Mouse (Mus musculus): ENCODE results near the gene Mrpl37. TPM values are rescaled to one million over a fixed set of nuclear protein-coding genes. Genes with fewer than 3 reads are reported as not detected.

Gene Mrpl37
- polyA plus RNA-seq, 1 experiment = 4.3 TPM

DNA sequence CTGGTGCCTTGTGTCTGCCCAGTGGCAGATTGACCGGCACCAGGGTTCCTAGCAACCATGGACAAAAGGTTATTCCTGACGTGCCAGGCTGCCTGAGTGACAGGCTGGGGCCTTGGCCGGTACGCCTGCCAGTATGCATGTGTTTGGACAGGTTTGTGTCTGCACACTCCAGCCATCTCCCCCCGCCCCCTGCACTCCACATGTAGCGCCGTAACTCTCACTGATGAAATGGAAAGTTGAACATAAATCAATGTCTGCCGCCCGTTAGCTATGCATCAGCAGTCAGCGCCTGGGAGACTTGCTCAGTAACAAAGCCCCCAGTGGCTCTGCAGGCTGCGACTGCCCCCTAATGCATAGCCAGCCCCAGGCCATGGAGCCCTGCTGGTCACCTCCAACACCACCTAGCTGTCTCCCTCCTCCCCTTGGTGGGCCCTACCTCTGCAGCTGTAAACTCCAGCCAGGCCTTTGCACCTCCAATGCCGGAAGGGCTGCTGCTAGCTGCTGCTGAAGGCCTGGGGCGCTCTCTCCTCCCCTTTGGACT lies 50.6 kb downstream of the Mrpl37 start:
- TF ChIP-seq GATA1 (IDR thresholded peaks at IDR 0.05; ENCODE audit: low read length) (no peak), TAL1 (IDR thresholded peaks at IDR 0.05; ENCODE audit: low read length) (no peak)
- H3K27me3 ChIP-seq (ENCODE audit: control insufficient read depth) = no peaks in the 10 kb centered on the region
- H3K4me3 ChIP-seq (replicated peaks) = no peak overlapping the region
- peaks cover 94% of the 10 kb centered on the region for H3K36me3 ChIP-seq (ENCODE audit: control insufficient read depth)
- H3K4me1 ChIP-seq (ENCODE audit: control insufficient read depth) = peaks cover 15% of the 10 kb centered on the region
- H3K9me3 ChIP-seq (ENCODE audit: control insufficient read depth, low read length) = no peaks in the 10 kb centered on the region

DNA sequence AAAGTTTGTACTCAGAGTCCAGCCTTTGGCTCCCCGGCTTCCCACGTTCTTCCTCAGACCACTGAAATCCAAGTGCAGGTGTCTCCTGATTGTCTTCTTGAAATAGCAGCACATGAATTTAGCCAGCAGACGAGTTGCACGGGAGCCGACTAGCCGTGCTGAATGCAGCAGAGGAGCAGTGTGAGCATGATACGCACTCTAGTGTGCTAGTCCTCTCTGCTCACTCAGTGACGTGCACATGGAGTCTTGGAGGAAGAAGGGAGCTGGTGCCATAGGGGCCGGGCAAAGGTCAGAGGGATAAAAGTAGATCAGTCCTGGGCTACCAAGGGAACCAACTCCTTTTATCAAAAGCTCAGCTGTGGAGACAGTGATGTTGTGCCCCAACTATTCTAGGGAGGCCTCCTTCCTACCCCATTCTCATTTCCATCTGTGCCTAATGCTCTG lies 52.8 kb downstream of the Mrpl37 start:
- peaks cover 98% of the 10 kb centered on the region for H3K36me3 ChIP-seq (ENCODE audit: control insufficient read depth)
- TF ChIP-seq GATA1 (IDR thresholded peaks at IDR 0.05; ENCODE audit: low read length) (no peak), TAL1 (IDR thresholded peaks at IDR 0.05; ENCODE audit: low read length) (no peak)
- no peak overlapping the region for H3K4me3 ChIP-seq (replicated peaks)
- H3K9me3 ChIP-seq (ENCODE audit: control insufficient read depth, low read length) = no peaks in the 10 kb centered on the region
- H3K4me1 ChIP-seq (ENCODE audit: control insufficient read depth) = peaks cover 29% of the 10 kb centered on the region
- H3K27me3 ChIP-seq (ENCODE audit: control insufficient read depth) = no peaks in the 10 kb centered on the region

DNA sequence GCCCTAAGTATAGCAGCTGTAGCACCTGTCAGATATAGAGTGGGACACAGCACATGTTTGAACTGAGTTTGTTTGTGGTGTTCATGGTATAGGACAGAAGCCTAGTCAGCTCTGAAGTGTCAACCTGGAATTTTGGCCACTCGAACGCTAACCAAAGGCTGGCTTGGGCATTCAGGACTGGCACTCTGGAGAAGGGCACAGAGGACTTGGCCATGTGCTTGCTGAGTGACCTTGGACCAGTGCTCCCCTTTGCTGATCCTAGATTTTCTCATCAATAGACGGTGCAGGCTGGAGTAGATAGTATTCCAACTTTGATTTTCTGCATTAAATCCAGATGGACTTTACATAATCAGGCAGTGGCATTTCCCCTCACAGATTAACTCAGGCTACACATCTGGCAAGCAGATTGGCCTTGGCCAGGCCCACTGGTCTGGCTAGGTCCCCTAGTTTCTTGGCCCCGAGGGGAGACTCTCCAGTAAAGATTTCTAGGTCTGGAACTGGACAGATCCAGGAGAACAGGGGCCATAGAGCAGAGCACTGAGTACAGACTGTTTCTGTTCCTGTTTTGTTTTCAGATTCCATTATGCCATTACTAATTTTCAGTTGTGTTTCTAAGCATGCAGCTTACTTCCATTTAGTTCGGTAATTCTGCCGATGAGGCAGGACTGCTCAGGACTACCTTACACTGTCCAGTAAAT lies 53.4 kb downstream of the Mrpl37 start:
- no peaks in the 10 kb centered on the region for H3K9me3 ChIP-seq (ENCODE audit: control insufficient read depth, low read length)
- peaks cover 32% of the 10 kb centered on the region for H3K4me1 ChIP-seq (ENCODE audit: control insufficient read depth)
- H3K36me3 ChIP-seq (ENCODE audit: control insufficient read depth) = peaks cover 97% of the 10 kb centered on the region
- TF ChIP-seq GATA1 (IDR thresholded peaks at IDR 0.05; ENCODE audit: low read length) = no peak
- no peak for TF ChIP-seq TAL1 (IDR thresholded peaks at IDR 0.05; ENCODE audit: low read length)
- H3K4me3 ChIP-seq (replicated peaks) = no peak overlapping the region
- no peaks in the 10 kb centered on the region for H3K27me3 ChIP-seq (ENCODE audit: control insufficient read depth)

DNA sequence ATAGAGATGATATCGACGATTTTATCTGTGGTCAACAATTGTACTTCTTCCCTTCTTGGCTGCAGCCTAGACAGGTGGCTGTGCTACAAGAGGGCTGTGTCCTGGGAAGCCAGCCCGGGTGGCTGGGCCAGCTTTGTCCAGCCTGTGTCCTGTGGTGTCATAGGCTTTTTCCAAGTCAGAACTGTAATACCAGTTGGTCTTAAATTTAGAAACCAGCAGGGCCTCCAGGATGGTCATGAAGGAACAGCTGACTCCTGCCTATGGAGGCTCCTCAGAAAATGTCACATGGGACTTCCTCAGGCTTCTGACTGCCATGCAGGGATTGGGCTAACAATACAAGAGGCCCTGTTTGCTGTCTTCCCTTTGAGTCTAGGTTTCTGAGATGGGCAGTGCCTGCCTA lies 54.1 kb downstream of the Mrpl37 start:
- Histone ChIP-seq H3K4me1 (ENCODE audit: control insufficient read depth) (peaks cover 39% of the 10 kb centered on the region), H3K36me3 (ENCODE audit: control insufficient read depth) (peaks cover 91% of the 10 kb centered on the region), H3K4me3 (replicated peaks) (no peak overlapping the region), H3K9me3 (ENCODE audit: control insufficient read depth, low read length) (no peaks in the 10 kb centered on the region), H3K27me3 (ENCODE audit: control insufficient read depth) (no peaks in the 10 kb centered on the region)
- no peak for TF ChIP-seq TAL1 (IDR thresholded peaks at IDR 0.05; ENCODE audit: low read length)
- TF ChIP-seq GATA1 (IDR thresholded peaks at IDR 0.05; ENCODE audit: low read length) = no peak

DNA sequence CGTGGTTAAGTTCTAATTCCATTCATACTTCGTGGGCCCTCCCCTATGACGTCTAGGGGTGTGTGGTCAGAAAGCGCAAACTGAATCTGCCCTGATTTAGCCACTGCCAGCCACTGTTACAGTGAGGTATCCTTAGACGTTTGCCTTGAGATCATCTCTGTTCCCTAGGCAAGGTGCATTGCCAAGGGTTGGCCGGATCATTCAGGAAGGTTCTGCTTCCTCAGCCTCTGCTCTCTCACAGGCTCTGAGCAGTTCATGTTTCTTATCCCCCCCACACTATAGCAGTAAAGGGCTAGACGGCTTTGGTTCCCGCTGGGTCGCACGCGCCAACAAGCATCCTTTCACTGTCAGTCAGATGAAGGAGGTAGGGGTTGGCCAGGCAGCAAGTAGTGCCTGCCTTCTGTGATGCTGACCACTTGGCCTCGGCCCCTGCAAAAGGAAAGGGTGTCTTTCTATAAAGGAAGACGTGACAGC lies 54.6 kb downstream of the Mrpl37 start:
- Histone ChIP-seq H3K4me3 (replicated peaks) (no peak overlapping the region), H3K36me3 (ENCODE audit: control insufficient read depth) (peaks cover 90% of the 10 kb centered on the region), H3K9me3 (ENCODE audit: control insufficient read depth, low read length) (no peaks in the 10 kb centered on the region), H3K4me1 (ENCODE audit: control insufficient read depth) (peaks cover 45% of the 10 kb centered on the region), H3K27me3 (ENCODE audit: control insufficient read depth) (no peaks in the 10 kb centered on the region)
- no peak for TF ChIP-seq TAL1 (IDR thresholded peaks at IDR 0.05; ENCODE audit: low read length)
- TF ChIP-seq GATA1 (IDR thresholded peaks at IDR 0.05; ENCODE audit: low read length) = no peak

DNA sequence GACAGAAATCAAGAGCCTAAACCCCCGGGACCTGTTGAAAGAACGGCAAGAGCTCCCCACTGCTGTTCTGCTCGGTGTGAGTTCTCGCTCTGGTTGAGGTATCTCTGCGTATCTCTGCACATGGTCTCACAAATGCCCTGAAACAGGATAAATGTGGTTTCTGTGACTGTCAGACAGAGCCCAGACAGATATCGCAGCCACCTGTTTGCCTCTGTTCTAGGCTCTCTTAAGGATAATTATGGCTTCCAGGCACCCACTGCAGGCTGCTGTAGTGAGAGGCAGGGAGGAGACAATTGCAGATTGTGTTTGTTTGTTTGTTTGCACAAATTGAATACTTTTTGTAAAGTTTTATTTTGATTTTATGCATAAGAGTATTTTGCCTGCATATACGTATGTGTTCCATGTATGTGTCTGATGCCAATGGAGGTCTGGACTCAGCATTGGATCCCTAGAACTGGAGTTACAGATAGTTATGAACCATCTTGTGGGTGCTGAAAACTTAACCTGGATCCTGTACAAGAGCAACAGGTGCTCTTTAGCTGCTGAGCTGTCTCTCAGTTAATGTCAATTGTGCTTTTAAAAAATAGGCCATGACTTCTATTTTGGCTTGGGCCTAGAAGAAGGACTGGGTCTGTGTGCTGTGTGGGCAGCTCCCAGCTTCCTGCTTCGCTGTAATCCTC lies 55.2 kb downstream of the Mrpl37 start:
- Histone ChIP-seq H3K9me3 (ENCODE audit: control insufficient read depth, low read length) (no peaks in the 10 kb centered on the region), H3K27me3 (ENCODE audit: control insufficient read depth) (no peaks in the 10 kb centered on the region), H3K4me3 (replicated peaks) (no peak overlapping the region), H3K4me1 (ENCODE audit: control insufficient read depth) (peaks cover 50% of the 10 kb centered on the region), H3K36me3 (ENCODE audit: control insufficient read depth) (peaks cover 91% of the 10 kb centered on the region)
- no peak for TF ChIP-seq TAL1 (IDR thresholded peaks at IDR 0.05; ENCODE audit: low read length)

DNA sequence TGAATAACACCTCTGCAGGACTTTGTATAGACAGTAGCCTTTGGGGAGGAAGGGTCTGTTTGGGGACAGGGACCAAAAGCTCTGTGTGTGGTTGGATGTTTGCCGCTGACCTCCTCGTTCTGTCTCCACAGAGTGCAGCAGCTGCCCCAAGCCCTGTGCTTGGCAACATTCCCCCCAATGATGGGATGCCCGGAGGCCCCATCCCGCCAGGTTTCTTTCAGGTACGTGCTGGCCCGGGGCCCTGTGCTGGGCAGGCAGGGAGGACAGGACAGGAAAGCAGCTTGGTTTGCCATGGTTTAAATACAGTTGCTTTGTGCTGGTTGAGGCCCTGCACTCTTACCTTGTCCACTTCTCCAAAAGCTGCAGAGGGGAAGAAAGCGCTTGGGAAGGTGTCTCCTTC lies 57.1 kb downstream of the Mrpl37 start:
- Histone ChIP-seq H3K4me1 (ENCODE audit: control insufficient read depth) (peaks cover 62% of the 10 kb centered on the region), H3K9me3 (ENCODE audit: control insufficient read depth, low read length) (no peaks in the 10 kb centered on the region), H3K27me3 (ENCODE audit: control insufficient read depth) (no peaks in the 10 kb centered on the region), H3K36me3 (ENCODE audit: control insufficient read depth) (peaks cover 89% of the 10 kb centered on the region), H3K4me3 (replicated peaks) (no peak overlapping the region)
- no peak for TF ChIP-seq GATA1 (IDR thresholded peaks at IDR 0.05; ENCODE audit: low read length)

DNA sequence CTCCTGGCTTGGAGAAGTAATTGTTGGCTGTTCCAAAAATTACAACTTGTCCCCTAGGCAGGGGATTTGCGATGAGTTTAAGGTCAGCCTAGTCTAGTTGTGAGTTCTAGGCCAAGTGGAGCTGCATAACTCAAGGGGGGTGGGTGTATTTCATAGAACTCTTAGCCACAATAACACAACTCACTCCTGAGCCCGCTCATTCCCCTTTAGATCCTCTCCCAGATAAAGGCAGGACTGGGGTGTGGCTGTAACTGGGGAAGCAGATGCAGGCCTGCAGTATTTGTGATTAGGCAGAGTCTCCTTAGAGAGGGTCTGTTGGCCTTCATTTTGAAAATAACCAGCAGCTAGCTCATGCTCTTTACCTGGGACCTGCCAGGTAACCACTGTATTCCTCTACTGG lies 58.5 kb downstream of the Mrpl37 start:
- H3K27me3 ChIP-seq (ENCODE audit: control insufficient read depth) = no peaks in the 10 kb centered on the region
- H3K4me3 ChIP-seq (replicated peaks) = peak overlapping the region; percentile 26
- peaks cover 88% of the 10 kb centered on the region for H3K36me3 ChIP-seq (ENCODE audit: control insufficient read depth)
- H3K9me3 ChIP-seq (ENCODE audit: control insufficient read depth, low read length) = no peaks in the 10 kb centered on the region
- H3K4me1 ChIP-seq (ENCODE audit: control insufficient read depth) = peaks cover 76% of the 10 kb centered on the region
- TF ChIP-seq GATA1 (IDR thresholded peaks at IDR 0.05; ENCODE audit: low read length) = peak; percentile 99
- peak; percentile 56; the same call in 2 of the 3 replicates for TF ChIP-seq TAL1 (IDR thresholded peaks at IDR 0.05; ENCODE audit: low read length)

DNA sequence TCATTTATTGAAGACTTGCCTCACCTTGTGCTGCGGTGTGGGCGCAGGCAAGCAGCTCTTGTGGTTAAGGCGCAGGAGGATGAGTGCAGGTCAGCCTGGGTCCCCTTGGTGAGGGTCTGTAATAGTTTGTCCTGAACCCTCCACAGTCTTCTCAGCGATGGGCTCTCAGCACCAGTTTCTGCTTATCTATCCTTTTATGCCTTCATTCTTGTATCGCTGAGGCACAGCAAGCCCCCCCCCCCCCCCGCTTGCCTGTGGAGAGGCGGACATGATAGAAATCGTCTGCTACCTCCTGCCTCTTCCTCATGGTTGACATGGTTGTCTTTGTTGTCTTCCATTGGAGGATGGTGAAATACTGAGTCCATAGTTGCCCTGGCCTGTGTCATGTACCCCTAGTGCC lies 59.3 kb downstream of the Mrpl37 start:
- Histone ChIP-seq H3K36me3 (ENCODE audit: control insufficient read depth) (peaks cover 88% of the 10 kb centered on the region), H3K27me3 (ENCODE audit: control insufficient read depth) (no peaks in the 10 kb centered on the region), H3K4me3 (replicated peaks) (peak overlapping the region; percentile 31)

More for the DNA sequence above, 59.3 kb downstream of the Mrpl37 start:
- TF ChIP-seq GATA1 (IDR thresholded peaks at IDR 0.05; ENCODE audit: low read length) (no peak), TAL1 (IDR thresholded peaks at IDR 0.05; ENCODE audit: low read length) (no peak)
- Histone ChIP-seq H3K9me3 (ENCODE audit: control insufficient read depth, low read length) (no peaks in the 10 kb centered on the region), H3K4me1 (ENCODE audit: control insufficient read depth) (peaks cover 84% of the 10 kb centered on the region)

Data from erythroblast, embryonic 14.5 days (primary cell).